Comparison of ENCODE assay signal across 13 mouse cellular contexts in the genomic region with DNA sequence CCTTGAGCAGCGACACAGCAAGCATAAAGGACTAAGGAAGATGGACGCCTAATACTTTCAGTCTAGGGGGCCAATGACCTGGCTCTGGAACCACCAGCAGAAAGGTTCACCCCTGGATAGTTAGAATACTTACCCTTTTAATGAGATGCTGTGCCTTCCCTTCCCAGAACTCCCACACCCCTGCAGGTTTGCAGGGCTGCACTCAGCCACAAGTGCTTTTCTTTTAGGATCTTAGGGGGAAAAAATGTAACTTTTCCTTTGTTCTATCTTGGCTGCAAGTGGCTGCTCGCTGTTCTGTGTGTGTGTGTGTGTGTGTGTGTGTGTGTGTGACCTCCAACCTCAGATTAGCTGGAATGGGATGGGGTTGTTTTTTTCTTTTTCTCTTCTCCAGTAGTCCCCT. TPM values are rescaled to one million over a fixed set of nuclear protein-coding genes. Genes with fewer than 3 reads are reported as not detected.
DNase-seq lines count a peak whose midpoint lies in the region; ATAC-seq and TF ChIP-seq lines count a peak whose summit lies in the region.
"Had no signal": no experiment of that assay in that cellular context is flagged by ENCODE, and none has a peak within 500 bp of the region (broad histone marks: within the 10 kb centered on the region; RNA-seq: fewer than 3 reads in every experiment).

No protein-coding gene starts in this region.

- no peak for ATAC-seq in midbrain, embryonic 15.5 days (replicated peaks)

- DNase-seq in brain, embryonic 14.5 days (ENCODE audit: low read depth), result peak; percentile 23
- DNase-seq in hindbrain, embryonic 10.5 days (ENCODE audit: low spot score), result no peak
- DNase-seq in lung, postnatal 4 days, result no peak
- no peak for DNase-seq in cerebellum, adult 18-20 months
- DNase-seq in gastrocnemius, adult 8-10 months (ENCODE audit: low spot score in 2 of 2), result no peak
- DNase-seq: kidney, adult 11 months; layer of hippocampus, adult 9-11 months; lung, adult 18-20 months; thymus, postnatal 4 days had no signal

- TF ChIP-seq CTCF in ES-Bruce4 (IDR thresholded peaks at IDR 0.05; ENCODE audit: low read depth, low read length), result no peak
- TF ChIP-seq CTCF in brain, embryonic 14.5 days (IDR thresholded peaks at IDR 0.05; ENCODE audit: borderline replicate concordance, extremely low read depth, insufficient read depth, insufficient read length), result no peak

- H3K9me3 ChIP-seq in ES-Bruce4 (replicated peaks; ENCODE audit: control insufficient read depth, insufficient read depth, low read length, poor library complexity, severe bottlenecking), result no peaks in the 10 kb centered on the region
- no peaks in the 10 kb centered on the region for H3K9me3 ChIP-seq in hindbrain, embryonic 10.5 days
- no peaks in the 10 kb centered on the region for H3K9me3 ChIP-seq in midbrain, embryonic 15.5 days
- H3K9me3 ChIP-seq: heart, embryonic 13.5 days had no signal

- H3K27me3 ChIP-seq in ES-Bruce4 (ENCODE audit: control insufficient read depth, insufficient read depth, low read length, poor library complexity, severe bottlenecking), result no peaks in the 10 kb centered on the region
- H3K27me3 ChIP-seq in hindbrain, embryonic 10.5 days (ENCODE audit: insufficient read depth, poor library complexity, severe bottlenecking), result no peaks in the 10 kb centered on the region
- no peaks in the 10 kb centered on the region for H3K27me3 ChIP-seq in midbrain, embryonic 15.5 days (replicated peaks)
- H3K27me3 ChIP-seq: heart, embryonic 13.5 days had no signal

- TF ChIP-seq EP300 in ES-Bruce4 (IDR thresholded peaks at IDR 0.05; ENCODE audit: insufficient read depth, low read depth, low read length), result 0 out of 2 replicates have a peak, but pooled peaks have one; percentile 12

- peak overlapping the region; percentile 72 for H3K4me2 ChIP-seq in midbrain, embryonic 15.5 days
- H3K4me2 ChIP-seq: heart, embryonic 13.5 days had no signal

- TF ChIP-seq POLR2A in ES-Bruce4 (IDR thresholded peaks at IDR 0.05; ENCODE audit: insufficient read depth, low read length), result no peak
- TF ChIP-seq POLR2A in brain, embryonic 14.5 days (IDR thresholded peaks at IDR 0.05; ENCODE audit: borderline replicate concordance, extremely low read depth, insufficient read depth, insufficient read length, poor library complexity, severe bottlenecking), result no peak

- no peaks in the 10 kb centered on the region for H3K36me3 ChIP-seq in ES-Bruce4 (ENCODE audit: control insufficient read depth, insufficient read depth, low read length, poor library complexity, severe bottlenecking)
- H3K36me3 ChIP-seq in hindbrain, embryonic 10.5 days, result peaks cover 12% of the 10 kb centered on the region
- no peaks in the 10 kb centered on the region for H3K36me3 ChIP-seq in midbrain, embryonic 15.5 days (replicated peaks)
- H3K36me3 ChIP-seq: heart, embryonic 13.5 days had no signal

- H3K4me1 ChIP-seq in ES-Bruce4 (ENCODE audit: control insufficient read depth, insufficient read depth, low read length), result peaks cover 4% of the 10 kb centered on the region
- H3K4me1 ChIP-seq in hindbrain, embryonic 10.5 days (replicated peaks), result peaks cover 99% of the 10 kb centered on the region
- peaks cover 68% of the 10 kb centered on the region for H3K4me1 ChIP-seq in midbrain, embryonic 15.5 days

- no peak overlapping the region for H3K4me3 ChIP-seq in ES-Bruce4 (ENCODE audit: low read depth, low read length)
- peak overlapping the region; percentile 59 for H3K4me3 ChIP-seq in hindbrain, embryonic 10.5 days
- no peak overlapping the region for H3K4me3 ChIP-seq in midbrain, embryonic 15.5 days
- H3K4me3 ChIP-seq: heart, embryonic 13.5 days had no signal

- WGBS in hindbrain, embryonic 10.5 days, result 67% methylated on average over 3 of the region's 3 CpGs
- WGBS in midbrain, embryonic 15.5 days, result 34% methylated on average over 3 of the region's 3 CpGs

- peak overlapping the region; percentile 100 for H3K27ac ChIP-seq in ES-Bruce4 (ENCODE audit: insufficient read depth, low read length)
- H3K27ac ChIP-seq in hindbrain, embryonic 10.5 days, result peak overlapping the region; percentile 95
- H3K27ac ChIP-seq in midbrain, embryonic 15.5 days, result peak overlapping the region; percentile 96

- H3K9ac ChIP-seq in ES-Bruce4 (ENCODE audit: low read depth, poor library complexity, severe bottlenecking), result peak overlapping the region; percentile 70
- H3K9ac ChIP-seq in midbrain, embryonic 15.5 days, result peak overlapping the region; percentile 69; the same call in 1 of the 2 replicates

RNA-seq across cellular contexts. Expression of a gene that starts 35.3 kb away (rescaled TPM):
- polyA plus RNA-seq in ES-Bruce4 (2011; ENCODE audit: insufficient read depth, insufficient read length, low read depth, missing spikeins), result 700 and 767 TPM in 2 replicates
- 11,216 and 14,471 TPM in 2 replicates for polyA plus RNA-seq in brain, embryonic 14.5 days (2012; rRNA removed)
- 4,838 and 8,764 TPM in 2 replicates for polyA plus RNA-seq in hindbrain, embryonic 10.5 days (2016; fragmentation: Nextera tagmentation; extraction: Ambion mirVana)
- polyA plus RNA-seq in midbrain, embryonic 15.5 days (2015; fragmentation: Nextera tagmentation; extraction: Ambion mirVana), result 17,671 and 17,732 TPM in 2 replicates
- total RNA-seq in gastrocnemius, adult 8-10 months (2022), result 10 to 100 TPM; 12.6 to 24.0 (median 18.4) TPM

RNA-seq across cellular contexts. Expression of a gene that starts 35.4 kb away (rescaled TPM):
- polyA plus RNA-seq in ES-Bruce4 (2011; ENCODE audit: insufficient read depth, insufficient read length, low read depth, missing spikeins), result not detected in 2 replicates
- polyA plus RNA-seq in brain, embryonic 14.5 days (2012; rRNA removed), result 136 and 183 TPM in 2 replicates
- polyA plus RNA-seq in hindbrain, embryonic 10.5 days (2016; fragmentation: Nextera tagmentation; extraction: Ambion mirVana), result not detected in 2 replicates
- polyA plus RNA-seq in midbrain, embryonic 15.5 days (2015; fragmentation: Nextera tagmentation; extraction: Ambion mirVana), result not detected in 2 replicates
- not detected for total RNA-seq in gastrocnemius, adult 8-10 months (2022)
- polyA plus RNA-seq: heart, embryonic 13.5 days; limb, embryonic 11.5 days had no signal

RNA-seq across cellular contexts. Expression of a gene that starts 40.9 kb away (rescaled TPM):
- 407 and 426 TPM in 2 replicates for polyA plus RNA-seq in ES-Bruce4 (2011; ENCODE audit: insufficient read depth, insufficient read length, low read depth, missing spikeins)
- 62.6 and 100 TPM in 2 replicates for polyA plus RNA-seq in brain, embryonic 14.5 days (2012; rRNA removed)
- polyA plus RNA-seq in hindbrain, embryonic 10.5 days (2016; fragmentation: Nextera tagmentation; extraction: Ambion mirVana), result 111 and 135 TPM in 2 replicates
- polyA plus RNA-seq in midbrain, embryonic 15.5 days (2015; fragmentation: Nextera tagmentation; extraction: Ambion mirVana), result 16.4 and 20.5 TPM in 2 replicates
- total RNA-seq in gastrocnemius, adult 8-10 months (2022), result 1 to 10 TPM; 5.7 to 7.8 (median 6.8) TPM

RNA-seq across cellular contexts. Expression of a gene that starts 54.4 kb away (rescaled TPM):
- 3,464 and 4,107 TPM in 2 replicates for polyA plus RNA-seq in ES-Bruce4 (2011; ENCODE audit: insufficient read depth, insufficient read length, low read depth, missing spikeins)
- 2,160 and 2,864 TPM in 2 replicates for polyA plus RNA-seq in brain, embryonic 14.5 days (2012; rRNA removed)
- 2,254 and 2,463 TPM in 2 replicates for polyA plus RNA-seq in hindbrain, embryonic 10.5 days (2016; fragmentation: Nextera tagmentation; extraction: Ambion mirVana)
- 1,136 and 1,188 TPM in 2 replicates for polyA plus RNA-seq in midbrain, embryonic 15.5 days (2015; fragmentation: Nextera tagmentation; extraction: Ambion mirVana)
- total RNA-seq in gastrocnemius, adult 8-10 months (2022), result 10 to 100 TPM; 12.6 to 24.6 (median 20.3) TPM

Comparison
In these comparisons a context has a peak if more than half of its experiments do, and no peak if none do; other contexts are left out.
1. RNA of a gene that starts 35.4 kb away (polyA plus RNA-seq): 136 to 183 TPM in brain, embryonic 14.5 days; not detected in ES-Bruce4, not detected in hindbrain, embryonic 10.5 days and not detected in midbrain, embryonic 15.5 days; every median in the first group is over 100 times any median in the second.
2. Peak in every context shown above with its lines, with median percentiles within 50 percentile points of each other: H3K27ac ChIP-seq.